Mouse (Mus musculus) common myeloid progenitor, adult 5-6 weeks (primary cell): ENCODE measurements around the gene Meaf6. TPM values are rescaled to one million over a fixed set of nuclear protein-coding genes. Genes with fewer than 3 reads are reported as not detected.

ENCODE experiments used
- total RNA-seq: library from RNA; stranded (forward); fragments of 200-1000, 187-1606 nt; gene quantifications from 2 replicates; pipeline ENCODE4 v1.2.3, GENCODE M21; 2017

Gene Meaf6
- total RNA-seq, 1 experiment from 2014 or later: 44.0 TPM

Other genes starting within 250 kb of the Meaf6 start
- gene Yrdc, start 234.5 kb upstream of the Meaf6 start, total RNA-seq: 33.4 and 55.0 TPM in 2 replicates
- gene 1110065P20Rik, start 233.9 kb upstream of the Meaf6 start, total RNA-seq: 2.9 and 7.0 TPM in 2 replicates
- 0.55 TPM in 1 of 2 replicates, not detected in the other for gene Maneal, start 223.0 kb upstream of the Meaf6 start, total RNA-seq
- gene Epha10, start 204.2 kb upstream of the Meaf6 start, total RNA-seq: not detected in 2 replicates
- gene 9930104L06Rik, start 148.1 kb upstream of the Meaf6 start, total RNA-seq: 12.0 and 14.3 TPM in 2 replicates
- gene Cdca8, start 145.8 kb upstream of the Meaf6 start, total RNA-seq: 108 and 117 TPM in 2 replicates
- gene Rspo1, start 98.7 kb upstream of the Meaf6 start, total RNA-seq: 2.4 TPM in 1 of 2 replicates, not detected in the other
- 182 and 228 TPM in 2 replicates for gene Gnl2, start 68.5 kb upstream of the Meaf6 start, total RNA-seq
- gene Dnali1, start 19.4 kb upstream of the Meaf6 start, total RNA-seq: not detected in 2 replicates
- gene Snip1, start 18.5 kb upstream of the Meaf6 start, total RNA-seq: 22.0 and 27.8 TPM in 2 replicates
- 8.1 and 9.6 TPM in 2 replicates for gene Zc3h12a, start 42.7 kb downstream of the Meaf6 start, total RNA-seq